Mouse (Mus musculus) small intestine, adult 2 months (tissue): Measurements from ENCODE around the gene Dock1. TPM values are rescaled to one million over a fixed set of nuclear protein-coding genes. Genes with fewer than 3 reads are reported as not detected.

Experiments
- H3K27ac ChIP-seq: fragments of 200-500 bp; 2 replicates; pipeline ENCODE4 v1.5.1; 2012; ENCODE audit warnings: low read depth, low read length, control low read depth, inconsistent platforms; ENCODE audit not compliant: insufficient read depth
- H3K27me3 ChIP-seq: fragments of 200-500 bp; 2 replicates; pipeline ENCODE4 v1.6.1; 2012; ENCODE audit warnings: mild to moderate bottlenecking, moderate library complexity, low read length, inconsistent platforms; ENCODE audit not compliant: control insufficient read depth, insufficient read depth
- H3K36me3 ChIP-seq: fragments of 200-500 bp; 2 replicates; pipeline ENCODE4 v1.6.1; 2012; ENCODE audit warnings: mild to moderate bottlenecking, low read length, control low read depth, inconsistent platforms; ENCODE audit not compliant: control insufficient read depth, insufficient read depth
- H3K4me1 ChIP-seq: fragments of 200-500 bp; 2 replicates; pipeline ENCODE4 v1.6.1; 2012; ENCODE audit warnings: low read length, inconsistent platforms, mixed read lengths; ENCODE audit not compliant: control insufficient read depth, insufficient read depth, insufficient read length
- H3K4me3 ChIP-seq: fragments of 200-500 bp; 2 replicates; pipeline ENCODE4 v1.5.1; 2012; ENCODE audit warnings: low read depth, mild to moderate bottlenecking, control low read depth, inconsistent platforms, low read length, moderate library complexity
- CTCF ChIP-seq: fragments of 200-500 bp; IDR thresholded peaks from 2 replicates; pipeline ENCODE4 v1.5.1; 2012; ENCODE audit warnings: low read depth, mild to moderate bottlenecking, control low read depth, inconsistent platforms, low read length, moderate library complexity, mixed read lengths; ENCODE audit not compliant: insufficient replicate concordance, insufficient read length; ENCODE audit errors: extremely low read depth
- POLR2A ChIP-seq: fragments of 200-500 bp; IDR thresholded peaks from 2 replicates; pipeline ENCODE4 v1.6.1; 2012; ENCODE audit warnings: low read depth, mild to moderate bottlenecking, control low read depth, inconsistent platforms, low read length, moderate library complexity
- WGBS: fragments of 180-500 bp; shearing (Covaris S2); methylation state at CpG from one replicate; pipeline ENCODE4 v1.1.7; 2018; 5-methylcytosine and 5-hydroxymethylcytosine counted together
- polyA plus RNA-seq: library from polyadenylated mRNA; depleted of rRNA; stranded (reverse); fragments of >200 nt; gene quantifications from 2 replicates; pipeline ENCODE4 v1.2.3, GENCODE M21; 2012

Dock1 gene
- polyA plus RNA-seq, 1 experiment: 3.8 TPM

- Histone ChIP-seq H3K36me3 (no peaks in the 10 kb centered on the region), H3K4me3 (no peak overlapping the region), H3K27ac (no peak overlapping the region), H3K4me1 (no peaks in the 10 kb centered on the region), H3K27me3 (no peaks in the 10 kb centered on the region)
- 64% methylated on average over 3 of the region's 3 CpGs for WGBS
- TF ChIP-seq POLR2A (no peak), CTCF (no peak)
Observed at GRCm38 (mm10) chr7:135031466-135031865, 361.0 kb downstream of the Dock1 start.

- WGBS: 81% methylated on average over 5 of the region's 5 CpGs
- Histone ChIP-seq H3K27ac (no peak overlapping the region), H3K36me3 (no peaks in the 10 kb centered on the region), H3K4me3 (no peak overlapping the region), H3K27me3 (no peaks in the 10 kb centered on the region), H3K4me1 (no peaks in the 10 kb centered on the region)
- TF ChIP-seq CTCF: no peak
Observed at GRCm38 (mm10) chr7:135034811-135035210, 364.4 kb downstream of the Dock1 start.

GRCm38 (mm10) chr7:135035651-135036050 is 365.2 kb downstream of the Dock1 start:
- WGBS: 58% methylated on average over 2 of the region's 2 CpGs
- Histone ChIP-seq H3K4me1 (no peaks in the 10 kb centered on the region), H3K4me3 (no peak overlapping the region), H3K36me3 (no peaks in the 10 kb centered on the region), H3K27me3 (no peaks in the 10 kb centered on the region), H3K27ac (no peak overlapping the region)
- TF ChIP-seq POLR2A: no peak
- no peak for TF ChIP-seq CTCF

- TF ChIP-seq CTCF (no peak), POLR2A (no peak)
- Histone ChIP-seq H3K4me1 (no peaks in the 10 kb centered on the region), H3K27me3 (no peaks in the 10 kb centered on the region), H3K36me3 (no peaks in the 10 kb centered on the region), H3K27ac (no peak overlapping the region), H3K4me3 (no peak overlapping the region)
- WGBS: 78% methylated on average over 1 of the region's 1 CpGs
Observed at GRCm38 (mm10) chr7:135038930-135039329, 368.5 kb downstream of the Dock1 start.

GRCm38 (mm10) chr7:135043931-135044765 is 373.7 kb downstream of the Dock1 start:
- Histone ChIP-seq H3K36me3 (no peaks in the 10 kb centered on the region), H3K4me3 (no peak overlapping the region), H3K4me1 (no peaks in the 10 kb centered on the region), H3K27me3 (no peaks in the 10 kb centered on the region), H3K27ac (no peak overlapping the region)
- TF ChIP-seq CTCF: no peak
- TF ChIP-seq POLR2A: no peak
- 90% methylated on average over 12 of the region's 12 CpGs for WGBS

GRCm38 (mm10) chr7:135049416-135049815 is 379.0 kb downstream of the Dock1 start:
- H3K4me1 ChIP-seq: no peaks in the 10 kb centered on the region
- WGBS: 95% methylated on average over 2 of the region's 2 CpGs
- H3K36me3 ChIP-seq: no peaks in the 10 kb centered on the region
- H3K27ac ChIP-seq: no peak overlapping the region
- H3K4me3 ChIP-seq: no peak overlapping the region
- H3K27me3 ChIP-seq: no peaks in the 10 kb centered on the region
- TF ChIP-seq POLR2A: no peak
- no peak for TF ChIP-seq CTCF

GRCm38 (mm10) chr7:135053186-135053715 is 382.8 kb downstream of the Dock1 start:
- H3K27ac ChIP-seq: no peak overlapping the region
- H3K36me3 ChIP-seq: no peaks in the 10 kb centered on the region
- no peak for TF ChIP-seq POLR2A
- TF ChIP-seq CTCF: no peak
- WGBS: 83% methylated on average over 8 of the region's 8 CpGs
- H3K4me3 ChIP-seq: no peak overlapping the region
- H3K27me3 ChIP-seq: no peaks in the 10 kb centered on the region
- no peaks in the 10 kb centered on the region for H3K4me1 ChIP-seq

- WGBS: 83% methylated on average over 7 of the region's 7 CpGs
Observed at GRCm38 (mm10) chr7:135054664-135055063, 384.2 kb downstream of the Dock1 start.

More at GRCm38 (mm10) chr7:135054664-135055063, 384.2 kb downstream of the Dock1 start:
- no peaks in the 10 kb centered on the region for H3K36me3 ChIP-seq
- H3K4me1 ChIP-seq: no peaks in the 10 kb centered on the region
- no peaks in the 10 kb centered on the region for H3K27me3 ChIP-seq
- H3K4me3 ChIP-seq: no peak overlapping the region
- no peak for TF ChIP-seq CTCF
- TF ChIP-seq POLR2A: no peak
- no peak overlapping the region for H3K27ac ChIP-seq
